Mouse (Mus musculus) neutrophil, adult 5-6 weeks (primary cell): Measurements from ENCODE around the gene Ap2s1. TPM values are rescaled to one million over a fixed set of nuclear protein-coding genes. Genes with fewer than 3 reads are reported as not detected.

Source experiments
- ATAC-seq: fragments of 151-379, 151-347 bp; 2 replicates; pipeline ENCODE4 v1.8.0; 2017; ENCODE audit warnings: mild to moderate bottlenecking, moderate TSS enrichment; ENCODE audit not compliant: insufficient number of reproducible peaks, poor library complexity, low FRiP score, severe bottlenecking; ENCODE audit errors: extremely low read depth
- total RNA-seq: library from RNA; stranded (forward); fragments of 200-1000 nt; gene quantifications from 2 replicates; pipeline ENCODE4 v1.2.3, GENCODE M21; 2017

Gene Ap2s1
- total RNA-seq, 1 experiment from 2014 or later: 40.2 TPM

DNA sequence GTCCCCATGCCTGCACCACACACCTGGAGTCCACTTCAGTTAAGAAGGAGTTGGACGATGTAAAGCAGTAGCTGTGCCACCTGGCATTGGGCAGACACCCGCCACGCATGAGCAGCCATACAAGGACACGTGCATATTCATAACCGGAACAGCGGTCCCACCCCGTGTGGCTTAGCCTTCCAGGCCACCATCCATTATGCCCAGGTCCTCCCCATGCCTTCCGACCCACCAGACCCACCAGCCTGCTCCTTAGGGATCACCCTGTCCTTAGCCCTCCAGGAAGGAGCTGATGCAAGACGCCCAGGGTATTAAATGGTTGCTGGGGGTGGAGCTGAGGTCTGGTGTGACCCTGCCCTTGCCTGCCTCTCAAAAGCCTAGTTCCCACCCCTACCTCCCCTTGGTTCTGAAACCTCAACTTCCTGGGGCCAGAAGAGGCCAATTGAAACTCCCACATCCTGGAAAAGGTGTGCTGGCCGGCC is 46.3 kb downstream of the Ap2s1 start:
- ATAC-seq: no peak; the same call in 1 of the 2 replicates

GRCm38 (mm10) chr7:16785541-16786083 is 47.4 kb downstream of the Ap2s1 start:
- ATAC-seq: no peak

- no peak for ATAC-seq
These were observed 54.1 kb downstream of the Ap2s1 start for GRCm38 (mm10) chr7:16792316-16792715.

DNA sequence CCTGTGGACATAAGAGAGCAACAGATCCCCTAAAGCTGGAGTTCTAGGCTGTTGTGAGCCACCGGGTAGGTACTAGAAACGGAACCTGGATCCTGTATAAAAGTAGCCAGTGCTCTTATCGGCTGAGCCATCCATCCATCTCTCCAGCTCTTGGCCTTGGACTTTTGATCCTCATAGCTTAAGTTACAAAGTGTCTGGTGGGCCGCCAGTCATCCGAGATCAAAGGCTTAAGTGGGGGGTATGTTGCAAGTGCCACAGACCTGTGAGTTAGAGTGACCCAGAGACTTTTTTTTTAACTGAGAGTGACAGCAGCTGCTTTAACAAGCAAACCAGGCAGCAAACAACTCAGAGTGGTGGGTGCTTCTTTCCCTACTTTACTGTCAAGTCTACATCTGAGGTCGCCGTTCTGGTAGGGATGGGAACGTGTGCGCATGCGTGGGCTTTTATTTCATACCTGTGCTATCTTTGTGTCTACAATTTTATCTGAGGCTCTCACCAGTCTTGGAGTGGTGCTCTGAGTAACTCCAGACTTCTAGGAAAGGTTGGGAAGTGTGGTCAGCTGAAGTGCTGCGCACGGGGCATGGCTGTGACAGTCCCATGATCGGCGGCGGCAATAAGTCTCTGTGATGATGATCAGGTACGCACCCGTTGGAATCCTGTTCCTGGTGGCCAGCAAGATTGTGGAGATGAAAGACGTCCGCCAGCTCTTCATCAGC is 55.0 kb downstream of the Ap2s1 start:
- no peak for ATAC-seq

GRCm38 (mm10) chr7:16794886-16795285 is 56.7 kb downstream of the Ap2s1 start:
- ATAC-seq: no peak

Other genes starting within 250 kb of the Ap2s1 start
- 9.0 and 10.9 TPM in 2 replicates for gene Arhgap35, start 123.4 kb upstream of the Ap2s1 start, total RNA-seq
- gene Ceacam15, start 62.7 kb upstream of the Ap2s1 start, total RNA-seq: not detected in 2 replicates
- gene Ceacam9, start 16.5 kb upstream of the Ap2s1 start, total RNA-seq: not detected in 2 replicates
- 119 and 128 TPM in 2 replicates for gene Slc1a5, start 42.9 kb downstream of the Ap2s1 start, total RNA-seq
- 105 and 107 TPM in 2 replicates for gene Strn4, start 77.5 kb downstream of the Ap2s1 start, total RNA-seq
- 14.2 and 14.3 TPM in 2 replicates for gene Fkrp, start 78.3 kb downstream of the Ap2s1 start, total RNA-seq
- gene Prkd2, start 104.5 kb downstream of the Ap2s1 start, total RNA-seq: 108 and 122 TPM in 2 replicates
- 0.12 TPM in 1 of 2 replicates, not detected in the other for gene Dact3, start 136.9 kb downstream of the Ap2s1 start, total RNA-seq
- not detected in 2 replicates for gene Gng8, start 153.4 kb downstream of the Ap2s1 start, total RNA-seq
- gene Ptgir, start 168.1 kb downstream of the Ap2s1 start, total RNA-seq: 1.7 and 2.8 TPM in 2 replicates
- gene Calm3, start 185.7 kb downstream of the Ap2s1 start, total RNA-seq: 230 and 273 TPM in 2 replicates
- gene Pnmal2, start 206.3 kb downstream of the Ap2s1 start, total RNA-seq: not detected in 2 replicates
- gene Pnmal1, start 221.3 kb downstream of the Ap2s1 start, total RNA-seq: 0.12 TPM in 1 of 2 replicates, not detected in the other
- 0.35 and 0.49 TPM in 2 replicates for gene Gm42372, start 244.7 kb downstream of the Ap2s1 start, total RNA-seq